Mouse (Mus musculus): ENCODE measurements around the gene Aph1a.

DNA sequence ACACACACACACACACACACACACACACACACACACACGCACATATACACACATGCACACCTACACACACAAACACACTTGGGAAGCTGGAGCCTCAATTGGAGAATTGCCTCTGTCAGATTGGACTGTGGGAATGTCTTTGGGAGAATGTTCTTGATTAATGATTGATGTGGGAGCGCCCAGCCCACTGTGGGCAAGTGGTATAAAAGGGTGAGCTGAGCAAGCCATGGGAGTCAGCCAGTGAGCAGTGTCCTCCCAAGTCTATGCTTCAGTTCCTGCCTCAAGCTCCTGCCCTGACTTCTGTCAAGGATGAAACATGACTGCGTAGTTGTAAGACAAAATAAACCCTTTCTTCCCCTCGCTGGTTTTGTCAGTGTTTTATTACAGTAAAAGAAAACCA lies 6.2 kb upstream of the Aph1a start:
- TF ChIP-seq CTCF (IDR thresholded peaks at IDR 0.05; ENCODE audit: low read depth): no peak
- TF ChIP-seq EP300 (IDR thresholded peaks at IDR 0.05; ENCODE audit: low read depth): no peak
